Mouse (Mus musculus) lung, postnatal 0 days (tissue): ENCODE measurements around the gene Atxn7. TPM values are rescaled to one million over a fixed set of nuclear protein-coding genes. Genes with fewer than 3 reads are reported as not detected.
A peak's percentile ranks its signal among the peaks of the same experiment; 100 is the strongest.

Experiments
- ATAC-seq: fragments of 200-750 bp; cut with Nextera tagmentation; 2 replicates; pipeline ENCODE4 v1.8.0; 2017; ENCODE audit warnings: moderate library complexity
- DNase-seq: peaks from one replicate; pipeline ENCODE4 v3.0.0-alpha.2; 2016; ENCODE audit warnings: low spot score
- H3K27ac ChIP-seq: fragments of 300-500 bp; sonication (generic); 2 replicates; pipeline ENCODE4 v1.5.1; 2014; ENCODE audit warnings: antibody characterized with exemption, mild to moderate bottlenecking, low read length, mixed read lengths
- H3K27me3 ChIP-seq: fragments of 300-500 bp; sonication (generic); replicated peaks from 2 replicates; pipeline ENCODE4 v1.6.1; 2014; ENCODE audit warnings: low read length, mixed read lengths; ENCODE audit not compliant: insufficient read depth
- H3K36me3 ChIP-seq: fragments of 300-500 bp; sonication (generic); 2 replicates; pipeline ENCODE4 v1.6.1; 2014; ENCODE audit warnings: low read length, mixed read lengths; ENCODE audit not compliant: insufficient read depth
- H3K4me1 ChIP-seq: fragments of 300-500 bp; sonication (generic); 2 replicates; pipeline ENCODE4 v1.6.1; 2014; ENCODE audit warnings: antibody characterized with exemption, low read depth, low read length, mixed read lengths; ENCODE audit not compliant: insufficient read depth
- H3K4me2 ChIP-seq: fragments of 300-500 bp; sonication (generic); replicated peaks from 2 replicates; pipeline ENCODE4 v1.6.1; 2014; ENCODE audit warnings: low read depth, mild to moderate bottlenecking, low read length, moderate library complexity, mixed read lengths
- H3K4me3 ChIP-seq: fragments of 300-500 bp; sonication (generic); 2 replicates; pipeline ENCODE4 v1.5.1; 2014; ENCODE audit warnings: low read depth, low read length
- H3K9ac ChIP-seq: fragments of 300-500 bp; sonication (generic); replicated peaks from 2 replicates; pipeline ENCODE4 v1.6.1; 2014; ENCODE audit warnings: low read depth, mild to moderate bottlenecking
- H3K9me3 ChIP-seq: fragments of 300-500 bp; sonication (generic); 2 replicates; pipeline ENCODE4 v1.6.1; 2016; ENCODE audit warnings: low read length, mixed read lengths
- CTCF ChIP-seq: IDR thresholded peaks from 2 replicates; pipeline ENCODE4 v1.5.1; 2016; ENCODE audit warnings: antibody characterized with exemption, mild to moderate bottlenecking
- EP300 ChIP-seq: IDR thresholded peaks from 2 replicates; pipeline ENCODE4 v1.6.1; 2016; ENCODE audit warnings: antibody characterized with exemption, mild to moderate bottlenecking, control low read depth
- WGBS: fragments of 180-500 bp; shearing (Covaris S2); extraction: QIAGEN DNeasy Blood & Tissue Kit; methylation state at CpG from one replicate; pipeline ENCODE4 v1.1.7; 2014; 5-methylcytosine and 5-hydroxymethylcytosine counted together
- polyA plus RNA-seq: library from polyadenylated mRNA; unstranded; fragments of >200 nt; fragmentation: Nextera tagmentation; extraction: Ambion mirVana; gene quantifications from 2 replicates; pipeline ENCODE4 v1.2.1, GENCODE M21; 2015

Atxn7 gene
- polyA plus RNA-seq, 1 experiment from 2014 or later, result 4.3 TPM

GRCm38 (mm10) chr14:13971644-13972234 lies 10.5 kb downstream of the Atxn7 start:
- Histone ChIP-seq H3K9me3 (no peaks in the 10 kb centered on the region), H3K4me2 (no peak overlapping the region), H3K27me3 (no peaks in the 10 kb centered on the region), H3K4me3 (no peak overlapping the region), H3K27ac (no peak overlapping the region), H3K9ac (no peak overlapping the region), H3K4me1 (no peaks in the 10 kb centered on the region), H3K36me3 (no peaks in the 10 kb centered on the region)
- ATAC-seq (no peak), DNase-seq (no peak)
- WGBS, result 49% methylated on average over 6 of the region's 6 CpGs
- TF ChIP-seq CTCF, result no peak
- TF ChIP-seq EP300, result no peak

DNA sequence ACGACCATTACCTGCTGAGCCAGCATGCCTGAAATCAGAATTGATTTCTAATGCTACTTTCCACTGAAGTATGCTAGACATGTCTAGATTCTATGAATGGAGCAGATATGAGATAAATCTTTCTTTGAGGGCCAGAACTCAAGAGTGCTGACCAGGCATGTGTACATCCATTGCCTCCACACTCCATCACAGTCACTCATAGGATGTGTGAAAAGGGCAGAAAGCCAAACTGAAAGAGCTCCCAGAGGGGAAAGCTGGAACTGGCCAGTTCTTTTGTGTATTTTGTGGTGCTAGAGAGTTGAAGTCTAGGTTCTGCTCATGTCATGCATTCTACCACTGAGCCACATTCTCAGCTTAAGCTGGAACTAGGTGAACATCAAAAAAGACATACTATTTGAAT lies 16.3 kb downstream of the Atxn7 start:
- no peaks in the 10 kb centered on the region; the same call in 1 of the 2 replicates for H3K4me1 ChIP-seq
- no peaks in the 10 kb centered on the region for H3K36me3 ChIP-seq
- WGBS, result 56% methylated on average over 1 of the region's 1 CpGs
- H3K9ac ChIP-seq, result no peak overlapping the region
- no peak overlapping the region for H3K4me2 ChIP-seq
- H3K27ac ChIP-seq, result no peak overlapping the region
- no peak overlapping the region for H3K4me3 ChIP-seq
- DNase-seq (peak; percentile 63), ATAC-seq (peak; percentile 64)
- TF ChIP-seq CTCF (no peak; the same call in 1 of the 2 replicates), EP300 (no peak)
- no peaks in the 10 kb centered on the region for H3K9me3 ChIP-seq
- H3K27me3 ChIP-seq, result no peaks in the 10 kb centered on the region

- no peak overlapping the region for H3K27ac ChIP-seq
- no peaks in the 10 kb centered on the region for H3K9me3 ChIP-seq
- H3K9ac ChIP-seq, result no peak overlapping the region
- ATAC-seq (no peak), DNase-seq (peak; percentile 43)
- H3K27me3 ChIP-seq, result no peaks in the 10 kb centered on the region
- TF ChIP-seq CTCF (no peak), EP300 (no peak)
- no peak overlapping the region for H3K4me2 ChIP-seq
- H3K36me3 ChIP-seq, result no peaks in the 10 kb centered on the region
- 13% methylated on average over 2 of the region's 2 CpGs for WGBS
- H3K4me1 ChIP-seq, result no peaks in the 10 kb centered on the region; the same call in 1 of the 2 replicates
- H3K4me3 ChIP-seq, result no peak overlapping the region
Measured at GRCm38 (mm10) chr14:13981286-13981685, 20.0 kb downstream of the Atxn7 start.

- TF ChIP-seq CTCF, result peak; percentile 65
- no peak for TF ChIP-seq EP300
- H3K27me3 ChIP-seq, result no peaks in the 10 kb centered on the region
- ATAC-seq (peak; percentile 77), DNase-seq (peak; percentile 63)
- no peaks in the 10 kb centered on the region for H3K36me3 ChIP-seq
- H3K4me3 ChIP-seq, result no peak overlapping the region
- no peak overlapping the region for H3K27ac ChIP-seq
- H3K4me2 ChIP-seq, result no peak overlapping the region
- no peaks in the 10 kb centered on the region; the same call in 1 of the 2 replicates for H3K4me1 ChIP-seq
- H3K9me3 ChIP-seq, result no peaks in the 10 kb centered on the region
- no peak overlapping the region for H3K9ac ChIP-seq
- WGBS, result 40% methylated on average over 2 of the region's 2 CpGs
Measured at GRCm38 (mm10) chr14:13982174-13982573, 20.9 kb downstream of the Atxn7 start.

DNA sequence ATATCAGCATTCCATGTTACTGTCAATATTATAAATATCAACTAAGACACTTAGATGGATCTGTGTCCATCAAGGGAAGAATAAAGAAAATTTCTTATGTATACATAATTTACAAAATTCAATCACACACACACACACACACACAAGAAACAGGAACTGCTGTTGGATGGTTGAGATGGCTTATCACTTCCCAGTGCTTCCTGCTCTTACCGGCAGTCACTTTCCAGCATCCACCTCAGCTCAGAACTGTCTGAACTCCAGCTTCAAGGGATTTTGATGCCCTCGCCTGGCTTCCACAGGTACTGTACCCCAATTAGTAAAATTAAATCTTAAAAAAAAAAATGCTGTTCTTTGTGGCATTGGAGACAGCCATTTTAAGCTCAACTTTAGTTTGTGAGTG lies 27.2 kb downstream of the Atxn7 start:
- Histone ChIP-seq H3K27ac (no peak overlapping the region), H3K4me1 (no peaks in the 10 kb centered on the region), H3K4me3 (no peak overlapping the region), H3K27me3 (no peaks in the 10 kb centered on the region), H3K9ac (no peak overlapping the region), H3K4me2 (no peak overlapping the region), H3K9me3 (no peaks in the 10 kb centered on the region), H3K36me3 (no peaks in the 10 kb centered on the region)
- 40% methylated on average over 2 of the region's 2 CpGs for WGBS
- DNase-seq (no peak), ATAC-seq (no peak)
- no peak for TF ChIP-seq EP300
- 0 out of 2 replicates have a peak, but pooled peaks have one; percentile 7 for TF ChIP-seq CTCF

- DNase-seq (peak; percentile 19), ATAC-seq (no peak)
- Histone ChIP-seq H3K4me3 (no peak overlapping the region), H3K27me3 (no peaks in the 10 kb centered on the region), H3K27ac (no peak overlapping the region), H3K4me2 (no peak overlapping the region), H3K9ac (no peak overlapping the region), H3K36me3 (no peaks in the 10 kb centered on the region), H3K4me1 (no peaks in the 10 kb centered on the region), H3K9me3 (no peaks in the 10 kb centered on the region)
- no peak for TF ChIP-seq EP300
- no peak for TF ChIP-seq CTCF
- 72% methylated on average over 3 of the region's 3 CpGs for WGBS
Measured at GRCm38 (mm10) chr14:13990741-13991140, 29.5 kb downstream of the Atxn7 start.
